Mouse (Mus musculus) ES-Bruce4 (cell line): ENCODE measurements around the gene Trpm8.

Experiments
- CTCF ChIP-seq: IDR thresholded peaks from one replicate; pipeline ENCODE4 v1.8.1; 2011; ENCODE audit warnings: low read depth, low read length
- EP300 ChIP-seq: IDR thresholded peaks from 2 replicates; pipeline ENCODE4 v1.6.1; 2011; ENCODE audit warnings: low read depth, low read length; ENCODE audit not compliant: insufficient read depth
- POLR2A ChIP-seq: IDR thresholded peaks from one replicate; pipeline ENCODE4 v1.8.1; 2011; ENCODE audit warnings: low read length; ENCODE audit not compliant: insufficient read depth

GRCm38 (mm10) chr1:88253540-88253939 is 23.9 kb upstream of the Trpm8 start:
- TF ChIP-seq CTCF (no peak), POLR2A (no peak), EP300 (no peak)
